Mouse (Mus musculus): ENCODE results near the gene Crb2. TPM values are rescaled to one million over a fixed set of nuclear protein-coding genes. Genes with fewer than 3 reads are reported as not detected.

Crb2 gene
- polyA plus RNA-seq, 1 experiment from 2014 or later = 7.1 TPM

GRCm38 (mm10) chr2:37789029-37789428, 13.0 kb downstream of the Crb2 start:
- no peak overlapping the region for H3K4me3 ChIP-seq
- H3K27ac ChIP-seq (replicated peaks) = 0 out of 2 replicates have a peak overlapping the region, but pooled peaks have one; percentile 16
- H3K9me3 ChIP-seq = no peaks in the 10 kb centered on the region
- H3K36me3 ChIP-seq = 0 out of 2 replicates have a peak, but pooled peaks cover 3% of the 10 kb centered on the region
- H3K9ac ChIP-seq (replicated peaks) = no peak overlapping the region
- H3K27me3 ChIP-seq = no peaks in the 10 kb centered on the region
- WGBS = 84% methylated on average over 5 of the region's 5 CpGs
- peaks cover 21% of the 10 kb centered on the region for H3K4me1 ChIP-seq
- H3K4me2 ChIP-seq (replicated peaks) = no peak overlapping the region
- ATAC-seq (replicated peaks) = no peak

GRCm38 (mm10) chr2:37789995-37790394, 13.9 kb downstream of the Crb2 start:
- Histone ChIP-seq H3K9ac (replicated peaks) (no peak overlapping the region), H3K27ac (replicated peaks) (no peak overlapping the region), H3K27me3 (no peaks in the 10 kb centered on the region), H3K4me3 (no peak overlapping the region), H3K36me3 (0 out of 2 replicates have a peak, but pooled peaks cover 3% of the 10 kb centered on the region), H3K4me1 (peaks cover 21% of the 10 kb centered on the region), H3K9me3 (no peaks in the 10 kb centered on the region), H3K4me2 (replicated peaks) (no peak overlapping the region)
- ATAC-seq (replicated peaks) = no peak
- WGBS = 92% methylated on average over 10 of the region's 10 CpGs

- no peak for ATAC-seq (replicated peaks)
- H3K27me3 ChIP-seq = no peaks in the 10 kb centered on the region
- H3K4me2 ChIP-seq (replicated peaks) = no peak overlapping the region
- H3K4me1 ChIP-seq = peaks cover 21% of the 10 kb centered on the region
- H3K36me3 ChIP-seq = 0 out of 2 replicates have a peak, but pooled peaks cover 3% of the 10 kb centered on the region
- H3K9me3 ChIP-seq = no peaks in the 10 kb centered on the region
- 92% methylated on average over 14 of the region's 14 CpGs for WGBS
- no peak overlapping the region for H3K9ac ChIP-seq (replicated peaks)
- no peak overlapping the region for H3K4me3 ChIP-seq
- no peak overlapping the region for H3K27ac ChIP-seq (replicated peaks)
Observed at GRCm38 (mm10) chr2:37790738-37791137, 14.7 kb downstream of the Crb2 start.

- no peak overlapping the region for H3K4me2 ChIP-seq (replicated peaks)
- H3K9me3 ChIP-seq = no peaks in the 10 kb centered on the region
- WGBS = 91% methylated on average over 4 of the region's 4 CpGs
- H3K9ac ChIP-seq (replicated peaks) = no peak overlapping the region
- ATAC-seq (replicated peaks) = no peak
- H3K36me3 ChIP-seq = 0 out of 2 replicates have a peak, but pooled peaks cover 3% of the 10 kb centered on the region
- no peak overlapping the region for H3K4me3 ChIP-seq
- H3K27me3 ChIP-seq = no peaks in the 10 kb centered on the region
- H3K4me1 ChIP-seq = peaks cover 18% of the 10 kb centered on the region
- H3K27ac ChIP-seq (replicated peaks) = no peak overlapping the region
Observed at GRCm38 (mm10) chr2:37791340-37791739, 15.3 kb downstream of the Crb2 start.

GRCm38 (mm10) chr2:37796021-37796420, 20.0 kb downstream of the Crb2 start:
- no peaks in the 10 kb centered on the region for H3K9me3 ChIP-seq
- H3K4me3 ChIP-seq = no peak overlapping the region
- 72% methylated on average over 1 of the region's 1 CpGs for WGBS
- no peak for ATAC-seq (replicated peaks)
- no peak overlapping the region for H3K27ac ChIP-seq (replicated peaks)
- no peak overlapping the region for H3K9ac ChIP-seq (replicated peaks)
- H3K4me1 ChIP-seq = no peaks in the 10 kb centered on the region
- H3K27me3 ChIP-seq = no peaks in the 10 kb centered on the region
- peaks cover 9% of the 10 kb centered on the region; the same call in 1 of the 2 replicates for H3K36me3 ChIP-seq
- H3K4me2 ChIP-seq (replicated peaks) = no peak overlapping the region

GRCm38 (mm10) chr2:37797046-37797445, 21.0 kb downstream of the Crb2 start:
- no peaks in the 10 kb centered on the region for H3K4me1 ChIP-seq
- WGBS = 90% methylated on average over 4 of the region's 4 CpGs

GRCm38 (mm10) chr2:37799137-37799536, 23.1 kb downstream of the Crb2 start:
- Histone ChIP-seq H3K4me1 (no peaks in the 10 kb centered on the region), H3K9ac (replicated peaks) (no peak overlapping the region), H3K27me3 (no peaks in the 10 kb centered on the region), H3K36me3 (peaks cover 6% of the 10 kb centered on the region; the same call in 1 of the 2 replicates), H3K4me2 (replicated peaks) (no peak overlapping the region), H3K27ac (replicated peaks) (no peak overlapping the region), H3K9me3 (no peaks in the 10 kb centered on the region), H3K4me3 (no peak overlapping the region)
- WGBS = 50% methylated on average over 6 of the region's 6 CpGs
- ATAC-seq (replicated peaks) = no peak

More at GRCm38 (mm10) chr2:37797046-37797445, 21.0 kb downstream of the Crb2 start:
- Histone ChIP-seq H3K4me2 (replicated peaks) (no peak overlapping the region), H3K9me3 (no peaks in the 10 kb centered on the region), H3K36me3 (peaks cover 9% of the 10 kb centered on the region; the same call in 1 of the 2 replicates), H3K4me3 (no peak overlapping the region), H3K9ac (replicated peaks) (no peak overlapping the region), H3K27ac (replicated peaks) (no peak overlapping the region), H3K27me3 (no peaks in the 10 kb centered on the region)
- ATAC-seq (replicated peaks) = no peak

GRCm38 (mm10) chr2:37801687-37802086, 25.6 kb downstream of the Crb2 start:
- H3K4me3 ChIP-seq = no peak overlapping the region
- H3K4me2 ChIP-seq (replicated peaks) = no peak overlapping the region
- no peaks in the 10 kb centered on the region for H3K4me1 ChIP-seq
- WGBS = 85% methylated on average over 4 of the region's 4 CpGs
- ATAC-seq (replicated peaks) = no peak
- H3K9me3 ChIP-seq = no peaks in the 10 kb centered on the region
- no peak overlapping the region for H3K9ac ChIP-seq (replicated peaks)
- peaks cover 6% of the 10 kb centered on the region; the same call in 1 of the 2 replicates for H3K36me3 ChIP-seq
- no peaks in the 10 kb centered on the region for H3K27me3 ChIP-seq
- no peak overlapping the region for H3K27ac ChIP-seq (replicated peaks)

GRCm38 (mm10) chr2:37802610-37803212, 26.7 kb downstream of the Crb2 start:
- peak; percentile 55 for ATAC-seq (replicated peaks)
- H3K9ac ChIP-seq (replicated peaks) = no peak overlapping the region
- 48% methylated on average over 4 of the region's 4 CpGs for WGBS
- H3K27ac ChIP-seq (replicated peaks) = no peak overlapping the region
- no peaks in the 10 kb centered on the region for H3K9me3 ChIP-seq
- H3K36me3 ChIP-seq = peaks cover 6% of the 10 kb centered on the region; the same call in 1 of the 2 replicates
- no peak overlapping the region for H3K4me3 ChIP-seq
- H3K4me1 ChIP-seq = no peaks in the 10 kb centered on the region
- H3K27me3 ChIP-seq = no peaks in the 10 kb centered on the region
- H3K4me2 ChIP-seq (replicated peaks) = no peak overlapping the region

- Histone ChIP-seq H3K4me3 (no peak overlapping the region), H3K9me3 (no peaks in the 10 kb centered on the region), H3K4me2 (replicated peaks) (no peak overlapping the region), H3K4me1 (peaks cover 15% of the 10 kb centered on the region; the same call in 1 of the 2 replicates), H3K36me3 (no peaks in the 10 kb centered on the region), H3K27me3 (no peaks in the 10 kb centered on the region), H3K9ac (replicated peaks) (no peak overlapping the region), H3K27ac (replicated peaks) (no peak overlapping the region)
- ATAC-seq (replicated peaks) = no peak
- WGBS = 55% methylated on average over 2 of the region's 2 CpGs
Observed at GRCm38 (mm10) chr2:37811682-37812081, 35.6 kb downstream of the Crb2 start.

- no peak for ATAC-seq (replicated peaks)
- Histone ChIP-seq H3K4me3 (no peak overlapping the region), H3K9me3 (no peaks in the 10 kb centered on the region), H3K9ac (replicated peaks) (no peak overlapping the region), H3K27ac (replicated peaks) (no peak overlapping the region), H3K27me3 (no peaks in the 10 kb centered on the region), H3K4me1 (peaks cover 15% of the 10 kb centered on the region), H3K36me3 (no peaks in the 10 kb centered on the region), H3K4me2 (replicated peaks) (no peak overlapping the region)
- WGBS = 90% methylated on average over 5 of the region's 5 CpGs
Observed at GRCm38 (mm10) chr2:37812401-37812800, 36.4 kb downstream of the Crb2 start.

- ATAC-seq (replicated peaks) = no peak; the same call in 1 of the 2 replicates
- peaks cover 39% of the 10 kb centered on the region for H3K4me1 ChIP-seq
- H3K4me3 ChIP-seq = no peak overlapping the region
- H3K9ac ChIP-seq (replicated peaks) = no peak overlapping the region
- no peak overlapping the region for H3K27ac ChIP-seq (replicated peaks)
- H3K4me2 ChIP-seq (replicated peaks) = no peak overlapping the region
- no peaks in the 10 kb centered on the region for H3K36me3 ChIP-seq
- WGBS = 65% methylated on average over 8 of the region's 8 CpGs
- no peaks in the 10 kb centered on the region for H3K27me3 ChIP-seq
- no peaks in the 10 kb centered on the region for H3K9me3 ChIP-seq
Observed at GRCm38 (mm10) chr2:37814820-37815361, 38.8 kb downstream of the Crb2 start.

Measured in forebrain, embryonic 15.5 days (tissue).